ENCODE assay signal across 8 mouse cellular contexts in the genomic region with DNA sequence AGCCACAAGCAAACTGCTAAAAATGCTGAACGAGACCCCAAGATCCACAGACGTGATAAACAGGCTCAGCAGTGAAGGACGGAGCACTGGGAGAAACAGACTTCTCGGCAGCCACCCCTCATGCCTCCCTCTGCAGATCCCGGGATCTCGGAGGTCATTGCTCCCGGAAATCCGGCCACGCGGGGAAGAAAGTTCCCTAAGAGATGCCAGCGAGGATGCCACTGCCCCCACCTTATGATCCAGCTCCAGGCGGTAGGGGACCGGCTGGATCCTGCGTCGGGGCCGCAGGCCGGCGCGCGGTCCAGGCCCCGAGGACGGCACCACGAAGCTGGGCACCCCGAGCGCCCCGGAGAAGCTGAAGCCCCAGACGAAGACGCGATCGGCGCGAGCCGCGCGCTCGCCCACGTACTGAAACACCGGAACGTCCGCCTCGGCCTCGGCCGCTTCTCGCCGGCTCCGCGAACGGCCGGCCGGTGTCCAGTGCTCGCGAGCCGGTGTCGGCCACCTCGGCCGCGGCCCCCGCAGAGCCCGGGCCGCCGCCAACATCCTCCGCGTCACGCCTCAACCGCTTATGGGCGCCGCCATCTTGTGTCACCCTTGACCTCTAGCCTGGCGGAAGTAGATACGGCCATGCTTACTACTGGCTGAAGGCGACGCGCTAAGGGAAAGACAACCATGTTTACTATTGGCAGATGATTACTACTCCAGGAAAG. TPM values are rescaled to one million over a fixed set of nuclear protein-coding genes. Genes with fewer than 3 reads are reported as not detected.
DNase-seq lines count a peak whose midpoint lies in the region; ATAC-seq and TF ChIP-seq lines count a peak whose summit lies in the region.

A gene (minus strand): TSS at position 606 of the 713 bp plus-strand sequence.

- peak within 1 kb of the TSS; percentile 21 for H3K9ac ChIP-seq in embryonic facial prominence, embryonic 15.5 days
- H3K9ac ChIP-seq in kidney, embryonic 14.5 days (ENCODE audit: low read depth, low read length), result peak within 1 kb of the TSS; percentile 84
- H3K9ac ChIP-seq in limb, embryonic 15.5 days, result peak within 1 kb of the TSS; percentile 68

- ATAC-seq in embryonic facial prominence, embryonic 15.5 days (ENCODE audit: insufficient number of reproducible peaks, low FRiP score, low TSS enrichment, low read depth), result peak; percentile 86
- peak; percentile 89 for ATAC-seq in kidney, embryonic 14.5 days (ENCODE audit: low FRiP score, low TSS enrichment)
- peak; percentile 81 for ATAC-seq in limb, embryonic 15.5 days (ENCODE audit: insufficient number of reproducible peaks, low FRiP score, low TSS enrichment, low read depth)

- no peaks in the 10 kb centered on the region for H3K27me3 ChIP-seq in embryonic facial prominence, embryonic 15.5 days
- no peaks in the 10 kb centered on the region for H3K27me3 ChIP-seq in kidney, embryonic 14.5 days (ENCODE audit: control insufficient read depth, insufficient read depth, low read length)
- no peaks in the 10 kb centered on the region for H3K27me3 ChIP-seq in limb, embryonic 15.5 days

- H3K27ac ChIP-seq in bone marrow, adult 2 months (ENCODE audit: control insufficient read depth, insufficient read depth, low read depth, low read length, poor library complexity), result no peak within 1 kb of the TSS; the same call in 1 of the 2 replicates
- peak within 1 kb of the TSS; percentile 70 for H3K27ac ChIP-seq in embryonic facial prominence, embryonic 15.5 days (replicated peaks)
- H3K27ac ChIP-seq in kidney, embryonic 14.5 days (ENCODE audit: low read depth, low read length), result peak within 1 kb of the TSS; percentile 87
- peak within 1 kb of the TSS; percentile 81 for H3K27ac ChIP-seq in limb, embryonic 15.5 days

- H3K4me1 ChIP-seq in bone marrow, adult 2 months (ENCODE audit: control insufficient read depth, insufficient read depth, low read length), result no peaks in the 10 kb centered on the region; the same call in 1 of the 2 replicates
- H3K4me1 ChIP-seq in embryonic facial prominence, embryonic 15.5 days, result peaks cover 15% of the 10 kb centered on the region
- H3K4me1 ChIP-seq in kidney, embryonic 14.5 days (ENCODE audit: control insufficient read depth, insufficient read depth, low read length), result peaks cover 10% of the 10 kb centered on the region
- peaks cover 18% of the 10 kb centered on the region for H3K4me1 ChIP-seq in limb, embryonic 15.5 days

- peak; percentile 97 for DNase-seq in 3T3-L1 (ENCODE audit: low read depth, low spot score)
- peak; percentile 74 to 86 for DNase-seq in heart, adult 9 months (ENCODE audit: low spot score in 2 of 2)
- peak; percentile 62 to 67 for DNase-seq in monocyte, adult 2 months (ENCODE audit: low read depth in 1 of 2, low spot score in 2 of 2)
- DNase-seq in spleen, postnatal 36 days (ENCODE audit: low spot score in 2 of 2), result peak; percentile 80 to 83

- TF ChIP-seq POLR2A in bone marrow, adult 2 months (IDR thresholded peaks at IDR 0.05; ENCODE audit: borderline replicate concordance, control insufficient read depth, low read depth, low read length), result peak; percentile 62; the same call in 1 of the 2 replicates

- no peak for TF ChIP-seq CTCF in bone marrow, adult 2 months (IDR thresholded peaks at IDR 0.05; ENCODE audit: control insufficient read depth, insufficient read depth, low read length)

- WGBS in bone marrow, adult 2 months, result 1% methylated on average over 72 of the region's 72 CpGs
- under 1% methylated on average over 72 of the region's 72 CpGs for WGBS in embryonic facial prominence, embryonic 15.5 days
- WGBS in kidney, embryonic 14.5 days, result under 1% methylated on average over 66 of the region's 72 CpGs
- WGBS in limb, embryonic 15.5 days, result under 1% methylated on average over 57 of the region's 72 CpGs

- peak within 1 kb of the TSS; percentile 85 for H3K4me2 ChIP-seq in embryonic facial prominence, embryonic 15.5 days (replicated peaks)
- H3K4me2 ChIP-seq in kidney, embryonic 14.5 days (replicated peaks; ENCODE audit: low read depth, low read length), result peak within 1 kb of the TSS; percentile 82
- peak within 1 kb of the TSS; percentile 82 for H3K4me2 ChIP-seq in limb, embryonic 15.5 days

- H3K9me3 ChIP-seq in embryonic facial prominence, embryonic 15.5 days (replicated peaks), result no peaks in the 10 kb centered on the region
- no peaks in the 10 kb centered on the region for H3K9me3 ChIP-seq in kidney, embryonic 14.5 days (ENCODE audit: control insufficient read depth, low read length)
- H3K9me3 ChIP-seq in limb, embryonic 15.5 days, result no peaks in the 10 kb centered on the region

- H3K36me3 ChIP-seq in embryonic facial prominence, embryonic 15.5 days, result peaks cover 8% of the 10 kb centered on the region; the same call in 1 of the 2 replicates
- H3K36me3 ChIP-seq in kidney, embryonic 14.5 days (ENCODE audit: control insufficient read depth, insufficient read depth, low read length), result peaks cover 6% of the 10 kb centered on the region; the same call in 1 of the 2 replicates
- H3K36me3 ChIP-seq in limb, embryonic 15.5 days, result peaks cover 14% of the 10 kb centered on the region; the same call in 1 of the 2 replicates

- peak within 1 kb of the TSS; percentile 64 for H3K4me3 ChIP-seq in bone marrow, adult 2 months (replicated peaks; ENCODE audit: control insufficient read depth, low read depth, low read length)
- peak within 1 kb of the TSS; percentile 63 for H3K4me3 ChIP-seq in embryonic facial prominence, embryonic 15.5 days (replicated peaks)
- H3K4me3 ChIP-seq in kidney, embryonic 14.5 days (ENCODE audit: low read length), result peak within 1 kb of the TSS; percentile 91
- H3K4me3 ChIP-seq in limb, embryonic 15.5 days, result peak within 1 kb of the TSS; percentile 86

RNA-seq across cellular contexts. Expression of the gene that starts here (rescaled TPM):
- polyA plus RNA-seq in bone marrow, adult 2 months (2011; ENCODE audit: insufficient read depth, insufficient read length, low replicate concordance, missing spikeins), result 10.4 and 12.5 TPM in 2 replicates
- 26.1 and 29.4 TPM in 2 replicates for polyA plus RNA-seq in embryonic facial prominence, embryonic 15.5 days (2015; fragmentation: Nextera tagmentation; extraction: Ambion mirVana)
- polyA plus RNA-seq in kidney, embryonic 14.5 days (2014; fragmentation: Nextera tagmentation; extraction: Ambion mirVana), result 28.9 and 35.2 TPM in 2 replicates
- polyA plus RNA-seq in limb, embryonic 15.5 days (2015; fragmentation: Nextera tagmentation; extraction: Ambion mirVana), result 27.4 and 30.3 TPM in 2 replicates

Comparison
In these comparisons a context has a peak if more than half of its experiments do, and no peak if none do; other contexts are left out.
1. H3K9ac ChIP-seq: peak in every context shown above with its lines; median percentile 84 in kidney, embryonic 14.5 days; 68 in limb, embryonic 15.5 days; 21 in embryonic facial prominence, embryonic 15.5 days.